Mouse (Mus musculus) bone marrow macrophage, adult 2 months (primary cell): ENCODE measurements around the gene Gdi2.

Experiments used
- CTCF ChIP-seq: IDR thresholded peaks from 2 replicates; pipeline ENCODE4 v1.5.1; 2012; ENCODE audit warnings: low read depth, mild to moderate bottlenecking, low read length, moderate library complexity
- POLR2A ChIP-seq: IDR thresholded peaks from 2 replicates; pipeline ENCODE4 v1.6.1; 2012; ENCODE audit warnings: mild to moderate bottlenecking, low read depth, low read length, borderline replicate concordance

- no peak for TF ChIP-seq CTCF
- TF ChIP-seq POLR2A: no peak
Measured at GRCm38 (mm10) chr13:3537594-3538222, at the start of gene Gdi2.
